Mouse (Mus musculus) A20 (cell line): Measurements from ENCODE around the gene Rsad1.

Experiments used
- DNase-seq: peaks from one replicate; pipeline ENCODE4 v3.0.0-alpha.2; 2011; ENCODE audit warnings: low read depth, low spot score

Rsad1 gene

DNA sequence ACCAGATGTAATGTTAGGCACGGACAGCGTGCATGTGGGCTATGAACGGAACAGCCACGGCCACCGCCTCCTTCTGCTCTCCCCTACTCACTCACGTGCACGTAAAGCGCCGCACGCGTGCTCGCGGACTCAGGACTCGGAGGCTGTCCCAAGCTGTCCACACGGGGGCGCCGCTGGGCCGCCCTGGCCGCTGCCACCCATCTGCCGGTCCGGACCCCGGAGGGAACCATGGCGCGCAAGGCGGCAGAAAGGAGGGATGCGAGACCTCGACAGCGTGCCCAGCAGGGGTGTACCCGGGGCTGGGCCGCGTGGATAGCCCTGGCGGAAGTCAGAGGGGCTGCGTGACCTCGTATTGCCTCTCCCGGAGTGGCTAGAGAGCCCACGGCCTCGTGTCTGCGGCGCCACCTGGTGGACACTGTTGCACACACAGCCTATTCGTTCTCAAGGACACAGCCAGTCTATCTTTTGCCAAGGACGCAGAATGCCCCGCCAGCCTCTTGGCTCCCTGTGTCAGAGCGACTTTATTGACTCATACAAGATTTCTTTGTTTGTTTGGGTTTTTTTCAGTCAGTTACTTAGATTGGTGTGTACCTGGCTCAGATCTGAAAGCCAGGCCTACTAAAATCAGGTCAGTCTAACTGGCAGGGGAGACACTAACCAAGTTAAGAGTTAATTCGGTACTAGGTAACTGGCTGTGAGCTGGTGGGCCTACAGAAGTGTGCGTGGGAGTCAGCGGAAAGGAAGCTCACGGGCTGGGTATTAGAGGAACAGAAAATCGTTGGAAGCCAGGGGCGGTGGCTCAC is at the start of gene Rsad1:
Gene Rsad1 (minus strand): TSS at position 368 of the 803 bp plus-strand sequence.
- DNase-seq = peak; percentile 94

GRCm38 (mm10) chr11:94598437-94599120 is 49.5 kb upstream of the Rsad1 start:
- peak; percentile 26 for DNase-seq

DNA sequence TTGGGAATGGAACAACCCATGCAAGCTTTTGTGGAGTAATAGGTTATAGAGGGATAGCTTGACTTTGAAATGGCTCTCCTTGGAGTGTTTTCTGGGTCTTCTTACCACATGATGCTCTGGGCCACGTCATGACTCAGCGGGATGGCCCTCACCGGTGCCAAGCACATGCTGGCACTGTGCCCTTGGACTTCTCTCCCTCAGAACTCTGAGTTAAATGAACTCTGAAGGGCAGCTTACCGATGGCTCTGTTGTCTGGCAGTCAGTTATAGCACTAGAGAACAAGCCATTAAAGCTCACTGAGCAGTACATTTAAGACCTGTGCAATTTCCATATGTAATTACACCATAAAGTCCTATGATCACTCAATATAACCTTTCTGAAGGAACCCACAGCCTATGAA is 48.3 kb upstream of the Rsad1 start:
- no peak for DNase-seq

DNA sequence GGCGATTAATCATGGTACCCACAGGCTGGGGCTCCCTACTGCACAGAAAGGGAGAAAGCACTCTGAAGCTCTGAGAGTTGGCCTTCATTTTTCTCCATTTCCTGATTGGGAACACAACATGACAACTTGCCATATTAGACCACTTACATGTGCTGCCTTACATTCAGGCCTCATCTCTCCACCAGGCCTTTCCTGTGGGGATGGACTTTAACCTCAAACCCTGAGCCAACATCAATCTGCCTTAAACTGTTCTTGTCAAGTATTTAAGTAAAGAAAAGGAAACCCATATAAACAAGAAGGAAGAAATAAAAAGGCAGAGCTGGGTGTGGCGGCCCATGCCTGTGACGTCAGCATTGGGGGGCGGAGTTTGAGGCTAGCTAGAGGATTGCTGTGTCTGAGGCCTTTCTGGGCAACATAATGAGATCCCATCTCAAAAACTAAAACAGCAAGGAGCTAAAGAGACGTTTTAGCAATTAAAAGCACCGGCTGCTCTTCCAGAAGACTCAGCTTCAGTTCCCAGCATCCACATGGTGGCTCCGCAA is 47.3 kb upstream of the Rsad1 start:
- peak; percentile 45 for DNase-seq

- peak; percentile 51 for DNase-seq
Measured at GRCm38 (mm10) chr11:94587511-94587910, 38.5 kb upstream of the Rsad1 start.

- no peak for DNase-seq
Measured at GRCm38 (mm10) chr11:94585091-94585490, 36.0 kb upstream of the Rsad1 start.

GRCm38 (mm10) chr11:94580111-94580740 is 31.2 kb upstream of the Rsad1 start:
- no peak for DNase-seq

GRCm38 (mm10) chr11:94576361-94576760 is 27.3 kb upstream of the Rsad1 start:
- no peak for DNase-seq

DNA sequence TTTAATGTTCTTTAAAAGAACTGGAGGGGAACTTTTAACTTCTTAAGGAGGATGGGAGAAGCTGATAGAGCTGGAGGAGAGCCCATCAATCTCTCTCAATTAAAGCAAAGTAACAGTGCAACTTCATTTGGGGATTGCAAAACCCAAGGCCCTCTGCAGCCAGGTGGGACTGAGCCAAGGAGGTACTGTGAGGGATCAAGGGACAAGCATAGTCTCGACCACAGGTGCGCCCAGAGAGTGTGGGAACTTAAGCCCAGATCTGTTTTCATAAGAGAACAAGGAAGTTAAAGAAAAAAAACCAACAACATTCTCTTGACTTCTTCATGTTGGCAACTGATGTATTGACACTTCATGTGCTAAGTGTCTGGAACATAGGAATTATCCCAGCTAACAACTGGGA is 26.0 kb upstream of the Rsad1 start:
- DNase-seq = peak; percentile 27

DNA sequence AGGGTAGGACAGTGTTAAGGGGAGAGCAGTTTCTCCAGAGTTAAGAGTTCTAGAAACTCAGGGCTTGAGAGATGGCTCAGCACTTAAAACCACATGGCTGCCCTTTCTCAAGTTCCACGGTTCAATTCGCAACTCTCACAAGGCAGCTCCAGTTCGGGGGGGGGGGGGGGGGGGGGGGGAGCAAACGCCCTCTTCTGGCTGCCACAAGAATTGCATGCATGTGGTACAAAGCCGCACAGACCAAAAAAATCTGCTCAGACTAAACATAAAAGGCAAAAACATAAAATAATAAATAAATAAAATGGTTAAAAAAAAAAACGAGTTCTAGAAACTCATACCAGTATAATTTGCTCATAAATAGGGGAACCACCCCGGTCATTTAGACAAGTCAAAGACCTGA is 25.5 kb upstream of the Rsad1 start:
- DNase-seq = no peak

DNA sequence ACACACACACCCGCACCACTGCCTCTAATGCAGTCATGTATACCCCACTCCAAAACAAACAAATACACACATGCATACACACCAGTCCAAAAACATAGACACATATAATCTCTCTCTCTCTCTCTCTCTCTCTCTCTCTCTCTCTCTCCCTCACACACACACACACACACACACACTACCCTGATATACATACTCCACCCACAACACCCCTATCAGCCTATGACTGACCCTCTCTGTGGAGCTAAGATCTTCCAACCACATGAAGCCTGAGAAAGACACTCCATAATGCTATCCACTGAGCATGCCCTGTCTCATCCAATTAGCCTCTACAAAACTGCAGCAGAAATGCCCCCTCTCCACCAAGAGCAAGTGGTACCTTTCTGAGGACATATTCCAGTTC is 22.8 kb upstream of the Rsad1 start:
- no peak for DNase-seq

GRCm38 (mm10) chr11:94570612-94571011 is 21.6 kb upstream of the Rsad1 start:
- no peak for DNase-seq

GRCm38 (mm10) chr11:94567326-94567725 is 18.3 kb upstream of the Rsad1 start:
- DNase-seq = no peak

DNA sequence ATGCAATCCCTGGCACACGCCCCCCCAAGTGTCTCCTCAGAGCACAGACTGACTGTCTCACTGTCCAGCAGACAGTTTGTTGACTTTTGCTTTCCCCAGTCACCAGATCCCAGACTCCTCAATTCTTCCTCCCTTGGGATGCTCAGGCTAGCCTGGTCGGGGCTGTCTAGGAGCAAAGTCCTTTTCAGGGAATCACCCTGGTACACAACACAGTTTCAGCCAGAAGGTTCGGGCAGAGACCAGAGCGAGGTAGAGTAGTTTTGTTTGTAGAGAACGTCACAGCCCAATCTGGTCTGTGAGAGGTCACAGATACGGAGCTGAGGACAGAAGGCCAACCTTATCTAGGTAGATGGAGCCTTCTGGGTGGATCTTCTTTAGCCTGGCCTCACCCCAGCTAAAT is 17.5 kb upstream of the Rsad1 start:
- no peak for DNase-seq

DNA sequence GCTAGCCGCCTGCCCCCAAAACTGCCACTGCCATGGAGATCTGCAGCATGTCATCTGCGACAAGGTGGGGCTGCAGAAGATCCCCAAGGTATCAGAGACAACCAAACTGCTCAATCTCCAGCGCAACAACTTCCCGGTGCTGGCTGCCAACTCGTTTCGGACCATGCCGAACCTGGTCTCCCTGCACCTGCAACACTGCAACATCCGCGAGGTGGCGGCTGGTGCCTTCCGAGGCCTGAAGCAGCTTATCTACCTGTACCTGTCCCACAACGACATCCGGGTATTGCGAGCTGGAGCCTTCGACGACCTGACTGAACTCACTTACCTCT is 16.1 kb upstream of the Rsad1 start:
- DNase-seq = no peak

- DNase-seq = no peak
Measured at GRCm38 (mm10) chr11:94564437-94565150, 15.5 kb upstream of the Rsad1 start, which contains the start of gene Chad. Gene Chad (plus strand): TSS chr11:94565047.

- DNase-seq = no peak
Measured at GRCm38 (mm10) chr11:94563821-94564220, 14.8 kb upstream of the Rsad1 start.

GRCm38 (mm10) chr11:94563383-94563782 is 14.3 kb upstream of the Rsad1 start:
- DNase-seq = no peak

DNA sequence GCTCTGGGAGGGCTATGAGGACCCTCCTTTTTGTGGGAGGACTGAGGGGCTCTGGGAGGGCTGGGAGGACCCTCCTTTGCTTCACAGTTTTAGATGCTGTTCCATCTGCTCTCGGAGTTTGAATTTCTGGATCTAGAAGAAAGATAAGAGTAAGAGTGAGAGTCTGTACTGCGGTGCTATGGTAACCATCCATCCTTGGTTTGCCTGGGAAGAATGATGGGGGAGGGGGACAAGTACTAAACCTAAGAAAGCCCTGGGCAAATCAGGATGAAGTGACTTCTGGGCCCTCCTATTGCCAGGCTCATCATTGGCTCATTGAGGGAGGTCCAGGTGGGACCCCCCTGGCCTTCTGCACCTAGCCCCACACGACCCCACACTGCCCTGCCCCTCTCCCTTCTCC is 9.2 kb upstream of the Rsad1 start:
- DNase-seq = no peak

- DNase-seq = no peak
Measured at GRCm38 (mm10) chr11:94550442-94550744, 1.3 kb upstream of the Rsad1 start.

GRCm38 (mm10) chr11:94549691-94550441 is 811 bp upstream of the Rsad1 start:
- DNase-seq = peak; percentile 11
